Mouse (Mus musculus): ENCODE measurements at regions not wholly inside any gene's neighbourhood (a gene's known extent, or its start where the extent isn't known, plus 50 kb on each side); places are given as distances from the start of the nearest gene placed in this dataset.

DNA sequence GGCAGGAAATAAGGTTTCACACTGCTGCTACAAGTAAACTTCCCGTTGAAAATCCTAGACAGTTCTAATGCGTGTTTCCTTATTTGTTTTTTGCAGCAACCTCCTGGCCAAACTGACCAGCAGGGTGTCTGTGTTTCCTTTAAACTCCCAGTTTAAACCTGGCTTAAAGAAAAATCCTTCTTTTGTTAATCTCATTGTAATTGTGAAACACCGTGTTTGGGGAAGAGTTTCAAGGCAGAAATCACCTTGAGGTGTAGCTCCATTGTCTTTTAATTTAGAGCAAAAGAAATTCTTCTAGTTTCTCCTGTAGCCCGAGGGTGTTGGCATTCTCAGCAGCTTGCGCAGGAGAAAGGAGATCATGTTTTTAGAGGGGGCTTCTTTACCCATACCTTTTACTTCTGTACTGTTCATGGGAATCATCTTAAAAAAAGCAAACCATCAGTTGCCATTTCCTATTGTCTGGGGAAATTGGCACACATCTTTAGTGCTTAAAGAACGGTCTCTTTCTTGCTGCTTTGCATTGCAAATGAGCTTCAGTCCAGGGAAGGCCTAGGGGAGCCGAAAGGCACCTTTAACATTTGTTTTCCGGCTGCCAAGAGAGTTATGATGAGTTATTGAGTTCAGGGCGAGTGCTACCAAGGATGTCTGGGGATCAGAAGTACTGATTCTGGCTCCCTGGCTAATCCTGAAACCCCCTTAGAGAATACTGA lies 342.6 kb downstream of the Slc4a3 start:
- intact Hi-C loops (cut with DNase I): no loop called here

DNA sequence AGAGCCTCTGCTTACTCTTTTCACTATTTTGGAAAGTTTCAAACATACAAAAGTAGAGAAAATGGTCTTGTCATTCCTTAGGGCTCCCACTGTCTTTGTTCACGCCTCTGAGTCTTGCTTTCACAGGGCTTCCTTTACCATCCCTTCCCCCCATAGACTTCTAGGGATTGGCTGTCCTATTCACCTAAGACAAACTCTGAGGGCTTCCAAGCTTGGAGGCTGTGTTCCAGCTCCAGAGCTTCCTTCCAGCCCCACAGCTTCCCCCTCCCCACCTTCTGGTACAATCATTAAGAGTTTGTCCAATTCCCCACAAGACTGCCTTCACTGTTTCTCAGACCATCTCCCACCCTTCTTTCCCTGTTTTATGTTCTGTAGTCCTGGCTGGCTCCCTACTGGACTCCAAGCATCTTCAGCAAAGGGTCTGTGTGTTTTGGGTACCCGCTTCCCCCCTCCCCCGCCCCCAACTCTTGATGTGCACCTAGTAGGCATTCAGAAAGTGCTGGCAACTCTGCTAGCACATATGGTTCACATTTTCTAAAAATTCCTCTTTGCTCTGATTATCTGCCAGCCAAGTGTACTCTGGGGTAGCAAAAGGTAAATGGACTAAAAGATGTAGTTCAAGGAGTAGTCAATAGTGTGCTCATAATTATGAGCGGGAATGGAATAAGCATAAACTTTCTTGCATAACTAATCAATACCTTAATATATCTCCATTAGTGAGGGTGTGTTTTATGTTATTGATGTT lies 344.0 kb downstream of the Slc4a3 start:
- intact Hi-C loops (cut with DNase I): no loop called here

DNA sequence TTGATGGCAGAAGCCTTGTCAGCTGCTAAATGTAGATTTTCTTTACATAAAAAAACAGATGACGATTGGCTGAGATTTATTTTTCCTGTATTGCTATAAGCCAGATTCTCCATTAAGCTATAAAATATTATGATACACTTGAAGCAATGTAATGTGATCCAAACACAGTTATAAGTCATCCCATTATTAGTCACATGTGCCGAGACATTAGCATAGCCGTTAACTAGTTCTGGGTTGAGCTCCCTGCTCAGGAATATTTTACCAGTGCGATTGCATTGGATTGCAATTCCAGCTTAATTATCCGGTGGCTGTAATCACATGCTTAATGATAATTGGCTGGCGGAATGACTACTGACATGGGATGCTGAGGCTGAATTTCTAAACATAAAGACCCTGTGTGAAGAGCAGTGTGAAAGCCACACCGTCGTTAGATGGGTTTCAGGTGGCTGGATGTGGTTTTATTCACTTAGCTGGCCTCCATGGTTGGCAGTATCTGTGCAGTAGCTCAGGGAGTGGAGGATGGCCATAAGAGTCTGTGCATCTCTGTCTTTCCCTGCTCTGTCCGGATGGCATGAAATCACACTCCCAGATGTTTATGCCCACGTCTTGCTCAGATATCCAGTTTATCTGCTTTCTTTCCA lies 344.7 kb downstream of the Slc4a3 start:
- intact Hi-C loops (cut with DNase I): no loop called here

DNA sequence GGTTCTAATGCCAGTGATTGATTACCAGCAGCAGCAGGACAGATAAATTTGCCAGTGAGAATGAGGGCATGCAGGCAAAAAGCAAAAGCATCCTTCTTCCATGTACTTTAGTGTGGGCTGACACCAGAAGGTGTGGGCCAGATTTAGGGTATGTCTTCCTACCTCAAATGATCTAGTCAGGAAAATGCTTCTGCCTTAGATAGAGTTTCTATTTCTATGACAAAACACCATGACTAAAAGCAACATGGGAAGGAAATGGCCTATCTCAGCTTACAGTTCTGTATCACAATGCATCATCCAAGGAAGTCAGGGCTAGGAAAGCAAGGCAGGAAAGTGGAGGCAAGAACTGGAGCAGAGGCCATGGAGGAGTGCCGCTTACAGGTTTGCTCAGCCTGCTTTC lies 349.5 kb downstream of the Slc4a3 start:
- intact Hi-C loops (cut with DNase I): no loop called here

DNA sequence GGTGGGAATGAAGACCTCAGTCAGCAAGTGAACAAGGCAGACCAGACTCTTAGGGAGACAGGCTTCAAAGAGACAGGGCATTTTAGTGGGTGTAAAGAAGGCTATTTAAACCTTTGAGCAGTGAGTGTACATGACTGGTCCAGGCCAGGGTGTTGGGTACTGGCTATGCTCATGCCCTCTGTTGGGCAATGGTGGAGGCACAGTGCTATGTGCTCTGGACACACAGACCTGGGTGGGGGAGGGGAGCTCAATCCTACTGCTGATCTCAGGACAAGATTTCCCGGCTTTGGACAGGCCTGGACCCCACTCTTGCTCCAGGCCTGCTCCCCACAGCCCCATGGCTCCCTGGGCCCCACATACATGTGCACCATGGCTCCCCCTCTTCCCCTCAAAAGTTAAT lies 355.1 kb downstream of the Slc4a3 start:
- intact Hi-C loops (cut with DNase I): no loop called here

DNA sequence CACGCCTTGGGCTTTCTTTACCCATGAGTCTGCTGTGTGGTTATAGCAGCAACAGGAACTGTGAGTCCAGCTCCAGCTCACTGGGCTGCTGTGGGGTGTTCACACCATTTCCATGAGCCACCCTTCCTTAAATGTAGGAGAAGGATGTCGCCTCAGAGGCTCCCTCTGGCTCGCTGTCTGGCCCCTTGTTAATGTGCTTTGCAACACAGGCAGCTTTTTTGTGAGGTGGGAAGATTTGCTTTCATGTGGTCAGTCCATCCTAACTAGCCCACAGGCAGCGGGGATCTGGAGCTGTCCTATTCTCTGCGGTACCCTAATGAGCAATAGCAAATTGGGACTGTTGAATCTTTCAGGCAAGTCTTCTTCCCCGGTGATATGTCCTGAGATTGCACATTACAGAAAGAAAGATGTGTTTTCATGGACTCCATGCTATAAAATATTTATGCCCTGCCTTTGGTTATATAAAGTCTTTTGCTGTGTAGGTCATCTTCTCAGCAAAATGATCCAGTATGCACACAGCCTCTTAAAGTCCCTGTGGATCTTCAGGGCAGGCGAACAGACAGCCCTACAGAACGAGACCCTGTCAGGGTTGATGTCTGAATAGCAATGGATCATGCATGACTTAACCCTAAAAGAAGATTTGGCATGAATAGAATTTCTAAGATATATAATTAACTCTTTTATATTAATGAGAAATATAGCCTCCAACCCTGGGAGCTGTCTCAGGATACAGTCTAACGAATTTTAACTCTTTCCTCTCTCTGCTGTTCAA lies 359.8 kb downstream of the Slc4a3 start:
- intact Hi-C loops (cut with DNase I): no loop called here

DNA sequence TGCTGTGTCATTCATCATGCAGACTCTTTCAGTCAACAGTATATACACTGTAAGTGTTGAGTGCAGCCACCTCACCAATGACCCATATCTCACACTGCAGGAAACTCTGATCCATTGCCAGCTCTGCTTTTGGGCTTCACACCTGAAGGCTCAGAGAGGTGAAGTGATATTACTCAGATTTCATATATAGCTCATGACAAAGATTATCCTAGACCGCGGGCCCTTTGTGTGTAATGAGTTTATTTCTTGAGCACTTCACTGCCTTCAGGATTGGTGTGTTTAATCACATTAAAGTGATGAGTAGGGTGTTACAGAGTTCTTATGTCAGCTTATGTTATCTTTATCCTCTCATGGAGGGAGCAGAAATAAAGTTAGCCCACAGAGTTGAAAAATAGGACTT lies 369.2 kb downstream of the Slc4a3 start:
- intact Hi-C loops (cut with DNase I): no loop called here

DNA sequence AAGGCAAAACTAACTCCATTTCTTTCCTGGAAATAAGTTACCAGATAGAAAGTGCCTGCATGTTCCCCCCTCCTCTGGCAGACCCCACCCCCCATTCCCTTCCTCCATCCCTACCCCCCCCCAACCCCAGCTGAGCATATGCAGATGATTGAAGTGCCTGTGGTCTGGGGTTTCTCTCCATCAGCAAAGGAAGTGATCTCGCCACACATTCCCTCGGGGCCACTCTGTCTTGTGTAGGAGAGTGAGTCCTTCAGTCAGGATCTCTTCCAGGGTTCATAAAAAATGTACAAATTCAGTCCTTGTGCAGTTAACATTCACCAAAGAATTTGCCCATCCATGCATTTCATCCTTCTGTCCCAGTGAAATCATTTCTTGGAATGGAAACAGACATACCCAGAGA lies 370.1 kb downstream of the Slc4a3 start:
- intact Hi-C loops (cut with DNase I): no loop called here

DNA sequence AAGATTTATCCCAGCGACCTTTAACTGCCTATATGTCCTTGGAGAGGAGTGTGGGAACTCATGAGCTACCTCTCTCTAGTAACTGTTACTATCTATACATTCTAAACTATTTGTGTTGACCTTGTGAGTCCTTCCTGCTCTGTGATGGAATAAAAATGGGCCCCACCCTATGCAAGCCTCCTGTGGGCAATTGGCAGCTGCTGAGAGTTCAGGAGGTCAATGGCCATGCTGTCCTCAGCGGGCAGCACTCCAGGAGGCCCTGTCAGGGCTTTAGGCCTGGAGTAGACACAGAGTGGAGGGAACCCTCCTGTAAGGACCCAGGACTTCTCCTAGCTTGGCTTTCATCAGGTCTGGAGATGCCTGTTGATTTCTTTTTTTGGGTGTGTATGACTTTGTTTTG lies 373.1 kb downstream of the Slc4a3 start:
- intact Hi-C loops (cut with DNase I): no loop called here

DNA sequence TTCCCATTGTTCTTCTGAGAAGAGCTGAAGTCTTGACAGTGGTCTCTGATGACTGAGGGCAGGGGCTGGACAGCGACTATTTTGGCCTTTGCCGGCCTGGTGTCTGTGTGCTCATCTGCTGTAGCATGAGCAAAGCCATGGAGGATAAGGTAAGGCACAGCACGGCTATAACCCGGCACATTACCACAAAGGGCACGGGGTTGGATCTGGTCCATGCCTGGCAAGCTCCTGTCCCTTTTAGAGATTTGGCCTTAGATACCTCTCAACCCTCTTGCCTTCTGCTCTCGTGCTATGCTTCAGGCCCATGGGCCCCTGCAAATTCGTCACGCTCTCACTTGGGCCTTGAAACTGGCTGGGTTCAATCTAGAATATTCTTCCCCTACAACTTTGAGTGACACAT lies 379.0 kb downstream of the Slc4a3 start:
- intact Hi-C loops (cut with DNase I): loop anchor here (10.0 kb wide), 2 partner anchors 270 to 1160 kb away; no protein-coding TSS in a partner anchor

DNA sequence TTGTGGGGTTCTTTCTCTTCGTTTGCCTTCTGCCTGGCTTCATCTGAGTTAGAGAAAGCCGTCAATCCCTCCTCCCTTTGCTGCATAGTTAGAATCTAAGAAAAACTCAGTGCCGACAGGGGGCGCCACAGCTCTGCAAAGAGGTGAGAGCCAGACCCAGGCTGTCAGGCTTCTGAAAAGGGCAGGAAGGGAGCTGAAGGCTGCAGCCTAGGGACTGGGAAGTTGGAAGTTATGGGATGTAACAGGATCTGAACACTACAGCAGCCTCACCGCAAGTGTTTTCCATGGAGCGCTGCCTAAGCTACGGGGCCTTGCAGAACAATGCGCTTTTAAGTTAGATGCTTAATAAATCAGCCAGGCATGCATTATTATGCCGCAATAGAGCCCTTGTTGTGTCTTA lies 379.7 kb downstream of the Slc4a3 start:
- intact Hi-C loops (cut with DNase I): loop anchor here (10.0 kb wide), 2 partner anchors 271 to 1159 kb away; no protein-coding TSS in a partner anchor

DNA sequence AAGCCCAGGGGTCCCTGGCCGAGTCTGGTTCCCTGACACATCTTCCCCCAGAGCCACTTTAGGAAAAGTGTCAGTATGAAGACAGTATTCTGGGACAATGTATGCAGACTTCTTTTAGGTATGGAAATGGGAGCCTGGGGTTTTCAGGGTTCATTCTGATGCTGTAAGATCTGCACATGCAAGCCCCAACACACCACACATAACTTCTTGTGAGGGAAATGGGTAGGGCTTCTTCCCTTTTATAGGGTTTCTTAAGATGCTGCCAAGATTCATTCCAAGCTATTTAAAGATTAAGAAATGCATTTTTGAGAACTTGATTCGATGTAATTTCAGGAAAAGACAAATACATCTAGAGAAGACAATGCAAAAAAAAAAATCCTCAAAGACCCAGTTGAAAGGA lies 385.8 kb downstream of the Slc4a3 start:
- intact Hi-C loops (cut with DNase I): no loop called here

DNA sequence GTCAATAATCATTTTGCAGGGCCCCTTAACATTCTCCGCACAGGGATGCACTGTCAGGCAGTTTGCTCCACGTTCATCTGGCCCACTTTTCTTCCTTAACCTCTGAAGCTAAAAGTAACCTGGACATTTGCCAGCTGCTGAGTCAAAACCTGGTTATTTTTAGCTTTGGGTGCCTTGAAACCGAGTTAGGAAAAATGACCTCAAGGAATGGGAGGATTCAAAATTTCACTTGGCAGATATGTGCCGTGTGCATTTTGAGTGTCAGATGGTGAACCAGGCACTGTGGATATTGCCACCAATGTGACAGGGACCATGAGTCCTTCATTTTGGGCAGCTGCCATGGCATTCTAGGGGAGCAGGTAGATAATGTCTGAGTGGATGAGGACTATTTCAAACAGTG lies 387.8 kb downstream of the Slc4a3 start:
- intact Hi-C loops (cut with DNase I): no loop called here

DNA sequence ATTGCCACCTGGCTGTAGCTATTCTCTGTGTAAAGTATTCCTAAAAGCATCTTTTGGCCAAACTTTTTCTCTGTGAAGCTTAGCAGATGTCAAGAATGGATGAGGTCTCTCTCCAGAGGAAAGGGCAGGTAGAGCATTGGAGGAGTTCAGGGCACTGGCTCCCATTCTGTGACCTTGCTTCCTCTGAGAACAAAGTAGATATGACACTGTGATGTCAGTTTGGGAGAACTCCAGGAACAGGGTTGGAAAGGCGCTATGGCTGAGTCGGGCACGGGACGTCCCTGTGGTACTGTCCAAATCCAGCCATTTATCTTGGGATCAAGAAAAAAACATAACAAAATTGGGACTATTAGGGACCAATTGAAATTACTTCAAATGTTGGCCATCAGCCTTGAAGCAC lies 388.7 kb downstream of the Slc4a3 start:
- intact Hi-C loops (cut with DNase I): no loop called here

DNA sequence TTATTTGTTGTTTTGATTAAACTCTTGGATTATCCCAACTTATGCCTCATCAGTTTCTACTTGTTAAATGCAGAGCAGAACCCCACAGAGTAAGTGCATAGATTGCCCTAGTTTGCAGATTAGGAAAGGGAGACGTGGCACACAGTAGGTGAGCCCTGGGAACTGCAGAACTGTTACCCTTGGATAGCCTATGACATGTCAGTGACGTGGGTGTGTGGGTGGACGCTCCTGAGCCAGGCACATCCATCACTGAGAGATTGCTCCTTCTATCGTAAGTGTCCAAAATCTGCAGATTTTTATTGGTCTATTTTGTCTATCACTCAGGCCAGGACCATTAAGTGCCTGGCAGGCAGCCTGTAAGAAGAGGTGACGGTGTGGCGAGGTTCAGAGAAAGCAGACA lies 389.8 kb downstream of the Slc4a3 start:
- intact Hi-C loops (cut with DNase I): no loop called here

DNA sequence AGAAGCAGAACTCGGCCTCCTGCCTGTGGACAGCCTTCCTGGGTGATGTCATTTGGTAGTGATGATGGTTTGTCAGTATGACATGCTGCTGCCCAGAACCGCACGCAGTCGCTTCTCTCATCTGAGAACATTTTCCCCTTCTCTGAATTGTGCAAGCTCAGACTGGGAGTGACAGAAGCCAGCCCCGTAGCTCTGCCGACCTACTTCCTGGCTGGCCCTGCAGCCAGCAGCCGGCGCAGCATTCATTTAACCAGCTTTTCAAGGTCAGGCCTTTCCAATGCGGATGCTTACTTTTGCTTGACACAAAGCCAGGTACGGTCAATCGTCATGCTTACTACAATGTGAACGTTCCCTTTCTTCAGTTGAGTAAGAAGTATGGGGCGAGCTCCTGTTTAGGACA lies 390.5 kb downstream of the Slc4a3 start:
- intact Hi-C loops (cut with DNase I): no loop called here

DNA sequence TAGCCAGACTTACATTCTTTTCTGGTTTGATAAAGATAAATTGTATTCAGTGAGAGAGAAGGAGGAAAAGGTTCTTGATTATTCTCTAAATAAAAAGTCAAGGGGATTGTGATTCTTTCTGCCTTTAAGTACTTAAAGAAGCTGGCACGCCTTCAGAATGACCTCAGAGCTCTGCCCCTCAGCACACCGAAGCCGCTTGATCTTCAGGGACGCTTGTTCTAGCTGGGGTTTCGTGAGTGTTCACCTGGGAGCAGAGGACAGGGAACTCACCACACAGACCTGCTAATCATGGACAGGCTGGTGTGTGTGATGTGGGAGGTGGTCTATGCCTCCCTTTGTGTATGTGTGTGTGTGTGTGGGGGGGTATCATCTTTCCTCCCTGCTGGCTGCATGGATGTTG lies 391.3 kb downstream of the Slc4a3 start:
- intact Hi-C loops (cut with DNase I): no loop called here

DNA sequence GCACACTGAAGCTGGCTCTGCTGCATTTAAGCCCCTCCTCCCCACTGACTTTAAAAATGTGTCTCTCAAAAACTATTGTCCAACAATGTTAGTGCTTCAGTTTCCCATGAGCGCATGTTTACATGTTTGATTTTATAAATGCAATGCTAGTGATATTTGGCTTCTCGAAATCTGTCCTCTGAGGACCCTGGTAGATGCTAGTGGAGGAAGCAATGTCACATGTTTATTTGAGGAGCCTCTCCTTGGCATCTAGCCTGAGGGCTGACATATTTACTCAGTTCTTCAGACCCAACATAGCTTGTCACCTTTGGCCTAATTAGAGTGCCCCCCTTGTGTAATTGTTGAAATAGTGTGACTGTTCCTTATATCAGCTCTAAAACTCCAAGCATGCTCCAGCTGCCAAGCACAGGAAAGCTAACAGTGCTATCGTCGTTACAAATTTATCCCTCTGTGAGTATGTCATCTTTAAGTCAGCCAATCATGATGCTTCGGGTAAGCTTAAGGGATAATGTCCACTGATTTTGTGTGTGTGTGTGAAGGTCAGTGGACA lies 400.3 kb downstream of the Slc4a3 start:
- intact Hi-C loops (cut with DNase I): no loop called here

DNA sequence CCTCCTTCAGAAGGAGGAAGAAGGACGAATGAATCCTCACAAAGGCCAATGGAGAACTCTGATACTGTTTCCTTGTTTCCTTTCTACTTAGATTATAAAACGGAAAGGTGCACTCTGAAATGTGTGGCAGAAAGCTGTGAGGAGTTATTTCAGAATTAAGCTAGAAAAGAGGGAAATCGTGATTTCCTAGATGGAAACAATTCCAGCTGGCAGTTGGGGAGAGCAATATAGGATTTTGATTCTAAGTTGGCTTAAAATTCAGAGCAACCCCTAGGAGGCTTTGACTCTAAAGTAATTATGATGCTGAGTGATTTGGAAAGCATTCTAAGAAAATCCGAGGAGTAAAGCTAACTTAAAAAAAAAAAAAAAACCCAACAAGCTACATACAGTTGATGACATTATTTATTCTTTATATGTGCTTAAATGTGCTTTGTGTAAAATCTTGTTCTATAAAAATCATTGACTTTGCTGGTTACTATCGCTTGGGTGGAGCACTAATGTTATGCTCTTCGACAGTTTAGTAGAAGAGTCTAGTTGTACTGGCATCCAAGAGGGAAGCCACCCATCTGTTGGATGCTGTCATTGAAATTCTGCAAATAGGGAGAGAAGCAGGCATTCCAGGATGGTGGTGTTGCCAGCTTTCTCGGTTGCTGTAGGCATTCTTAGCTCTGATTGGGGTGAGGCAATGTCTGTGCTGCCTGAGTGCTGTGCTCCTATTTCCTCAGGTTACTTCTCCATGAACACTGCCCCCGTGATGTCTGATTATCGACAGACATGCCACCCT lies 432.3 kb downstream of the Slc4a3 start:
- intact Hi-C loops (cut with DNase I): no loop called here

DNA sequence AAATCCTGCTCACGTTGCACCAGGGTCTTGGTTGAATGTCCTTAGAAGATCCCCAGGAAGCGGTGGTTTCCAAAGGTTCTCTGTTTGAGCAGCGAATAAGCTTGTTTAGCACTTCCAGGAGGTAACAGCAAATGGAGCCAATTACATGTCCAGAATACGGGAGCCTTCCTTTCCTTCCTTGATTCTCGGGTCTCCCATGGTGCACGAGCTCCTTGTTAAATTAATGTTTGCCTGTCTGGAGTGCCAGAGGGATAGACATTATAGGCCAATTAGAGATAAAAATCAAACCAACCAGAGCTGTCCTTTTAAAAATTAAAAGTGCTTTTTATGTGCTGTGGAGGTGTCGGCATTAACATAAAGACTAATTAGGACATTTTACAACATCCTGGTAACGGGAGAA lies 437.0 kb downstream of the Slc4a3 start:
- intact Hi-C loops (cut with DNase I): no loop called here

DNA sequence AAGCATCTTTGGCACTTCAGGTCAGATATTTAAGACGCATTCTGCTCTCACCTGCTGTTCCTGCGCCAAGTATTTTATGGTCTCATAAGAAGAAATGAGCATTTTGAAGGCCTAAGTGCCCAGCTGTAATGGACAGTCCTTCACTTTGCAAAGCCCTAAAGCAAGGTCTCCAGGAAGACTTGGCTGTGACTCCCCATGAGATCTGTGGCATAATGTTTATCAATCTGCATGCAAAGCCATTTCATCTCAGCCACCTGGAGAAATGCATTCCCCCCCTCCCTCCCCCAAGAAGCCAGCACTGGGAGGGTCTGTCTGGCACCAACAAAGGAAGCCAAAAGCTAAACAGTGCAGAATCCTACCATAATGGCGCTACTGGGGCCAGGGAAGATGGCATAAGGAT lies 437.4 kb downstream of the Slc4a3 start:
- intact Hi-C loops (cut with DNase I): no loop called here
